In the genomic region with DNA sequence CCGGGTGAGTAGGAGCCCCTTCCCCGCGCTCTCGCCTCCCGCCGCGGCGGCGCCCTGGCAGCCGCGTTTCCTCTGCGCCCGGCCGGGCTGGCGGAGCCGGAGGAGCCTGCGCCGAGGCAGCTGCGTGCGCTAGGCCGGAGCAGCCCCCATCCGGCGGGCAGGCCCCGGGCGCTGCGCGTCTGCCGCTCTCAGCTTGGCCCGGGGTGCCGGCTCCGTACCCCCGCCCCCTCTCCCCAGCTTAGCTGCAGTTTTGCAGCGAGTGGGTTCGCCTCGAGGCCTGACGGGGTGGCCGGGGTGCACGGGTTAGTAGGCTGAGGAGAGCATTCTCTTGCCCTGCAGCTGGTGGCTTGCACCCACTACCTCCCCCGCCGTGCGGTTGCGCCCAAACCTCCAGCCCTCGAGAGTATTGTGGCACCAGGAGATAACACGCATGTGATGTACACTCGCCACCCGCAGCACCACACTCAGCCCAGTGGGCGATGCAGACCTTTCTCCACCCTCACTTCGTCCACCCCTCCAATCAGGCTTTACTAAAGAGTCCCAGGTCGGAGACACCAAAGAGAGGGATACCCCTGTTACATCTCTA, we compare ENCODE assay signal across 8 mouse cellular contexts. TPM values are rescaled to one million over a fixed set of nuclear protein-coding genes. Genes with fewer than 3 reads are reported as not detected.
DNase-seq lines count a peak whose midpoint lies in the region; ATAC-seq and TF ChIP-seq lines count a peak whose summit lies in the region.

No protein-coding gene starts in this region.

- WGBS in hindbrain, embryonic 10.5 days: under 1% methylated on average over 49 of the region's 49 CpGs

- H3K4me3 ChIP-seq in G1E (ENCODE audit: low read depth, low read length): peak overlapping the region; percentile 98
- peak overlapping the region; percentile 97 for H3K4me3 ChIP-seq in hindbrain, embryonic 10.5 days

- peak; percentile 32; the same call in 1 of the 2 replicates for ATAC-seq in G1E (ENCODE audit: extremely low read depth, insufficient number of reproducible peaks, low FRiP score, poor library complexity, severe bottlenecking)
- peak; percentile 45 for ATAC-seq in frontal cortex, adult (ENCODE audit: low TSS enrichment)

- peak overlapping the region; percentile 98 for H3K27ac ChIP-seq in hindbrain, embryonic 10.5 days

- peak; percentile 45 for DNase-seq in G1E (ENCODE audit: low spot score)
- DNase-seq in c-Kit-positive CD71-positive TER-119-positive erythroid progenitor cells, embryonic 14.5 days (ENCODE audit: low spot score): peak; percentile 66
- DNase-seq in hindbrain, embryonic 10.5 days (ENCODE audit: low spot score): peak; percentile 60
- DNase-seq in layer of hippocampus, postnatal 36 days: peak; percentile 56 to 57
- DNase-seq in lung, postnatal 10 days: peak; percentile 69
- DNase-seq in ovary, postnatal 10 days (ENCODE audit: low spot score): peak; percentile 30
- DNase-seq in thymus, postnatal 36 days: peak; percentile 75 to 83

- no peaks in the 10 kb centered on the region for H3K27me3 ChIP-seq in G1E (ENCODE audit: insufficient read depth, low read length)
- H3K27me3 ChIP-seq in hindbrain, embryonic 10.5 days (ENCODE audit: insufficient read depth, poor library complexity, severe bottlenecking): no peaks in the 10 kb centered on the region

- peaks cover 20% of the 10 kb centered on the region for H3K36me3 ChIP-seq in G1E (replicated peaks)
- H3K36me3 ChIP-seq in hindbrain, embryonic 10.5 days: no peaks in the 10 kb centered on the region

- no peaks in the 10 kb centered on the region for H3K9me3 ChIP-seq in G1E (replicated peaks)
- no peaks in the 10 kb centered on the region for H3K9me3 ChIP-seq in hindbrain, embryonic 10.5 days

- H3K4me1 ChIP-seq in G1E (ENCODE audit: insufficient read depth, low read depth, low read length): peaks cover 70% of the 10 kb centered on the region
- peaks cover 38% of the 10 kb centered on the region for H3K4me1 ChIP-seq in hindbrain, embryonic 10.5 days (replicated peaks)

- TF ChIP-seq CTCF in G1E (IDR thresholded peaks at IDR 0.05; ENCODE audit: low read depth, low read length): no peak

RNA-seq across cellular contexts. Expression of gene Zfp652, which starts 0.8 kb away (rescaled TPM):
- total RNA-seq in G1E (2014; fragmentation: Nextera tagmentation) (259 and 261 TPM in 2 replicates), G1E (2017) (46.4 and 57.0 TPM in 2 replicates)
- 177 and 180 TPM in 2 replicates for polyA plus RNA-seq in G1E (2012)
- 16.7 and 17.2 TPM in 2 replicates for polyA plus RNA-seq in hindbrain, embryonic 10.5 days (2016; fragmentation: Nextera tagmentation; extraction: Ambion mirVana)
- total RNA-seq in layer of hippocampus, postnatal 36 days (2021): 10 to 100 TPM; 47.9 to 54.6 TPM

RNA-seq across cellular contexts. Expression of gene B130006D01Rik, which starts 10.1 kb away (rescaled TPM):
- total RNA-seq in G1E (2014; fragmentation: Nextera tagmentation) (28.1 and 30.8 TPM in 2 replicates), G1E (2017) (8.5 and 9.0 TPM in 2 replicates)
- 0.02 TPM in 1 of 2 replicates, not detected in the other for polyA plus RNA-seq in G1E (2012)
- 1.1 and 1.4 TPM in 2 replicates for polyA plus RNA-seq in hindbrain, embryonic 10.5 days (2016; fragmentation: Nextera tagmentation; extraction: Ambion mirVana)
- 1 to 10 TPM; 1.5 to 1.9 TPM for total RNA-seq in layer of hippocampus, postnatal 36 days (2021)

RNA-seq across cellular contexts. Expression of gene Phb, which starts 46.6 kb away (rescaled TPM):
- total RNA-seq in G1E (2014; fragmentation: Nextera tagmentation): 46.6 and 50.0 TPM in 2 replicates
- 111 and 115 TPM in 2 replicates for total RNA-seq in G1E (2017)
- polyA plus RNA-seq in G1E (2012): 35.9 and 44.0 TPM in 2 replicates
- 222 and 248 TPM in 2 replicates for polyA plus RNA-seq in hindbrain, embryonic 10.5 days (2016; fragmentation: Nextera tagmentation; extraction: Ambion mirVana)
- 100 to 1,000 TPM; 105 to 106 TPM for total RNA-seq in layer of hippocampus, postnatal 36 days (2021)

Comparison
In these comparisons a context has a peak if more than half of its experiments do, and no peak if none do; other contexts are left out.
1. Peak in every context shown above with its lines: DNase-seq, ATAC-seq, H3K4me3 ChIP-seq and H3K27ac ChIP-seq.